Mouse (Mus musculus) heart, postnatal 0 days (tissue): Measurements from ENCODE around the gene Ano10.

Source experiments
- CTCF ChIP-seq: IDR thresholded peaks from 2 replicates; pipeline ENCODE4 v1.5.1; 2016; ENCODE audit warnings: antibody characterized with exemption, control low read depth, low read depth
- EP300 ChIP-seq: IDR thresholded peaks from 2 replicates; pipeline ENCODE4 v1.6.1; 2016; ENCODE audit warnings: antibody characterized with exemption, low read depth

- TF ChIP-seq EP300 (no peak), CTCF (no peak)
Measured at GRCm38 (mm10) chr9:122197021-122197420, 97.2 kb downstream of the Ano10 start.
